8 mouse cellular contexts compared by ENCODE assay signal in the genomic region with DNA sequence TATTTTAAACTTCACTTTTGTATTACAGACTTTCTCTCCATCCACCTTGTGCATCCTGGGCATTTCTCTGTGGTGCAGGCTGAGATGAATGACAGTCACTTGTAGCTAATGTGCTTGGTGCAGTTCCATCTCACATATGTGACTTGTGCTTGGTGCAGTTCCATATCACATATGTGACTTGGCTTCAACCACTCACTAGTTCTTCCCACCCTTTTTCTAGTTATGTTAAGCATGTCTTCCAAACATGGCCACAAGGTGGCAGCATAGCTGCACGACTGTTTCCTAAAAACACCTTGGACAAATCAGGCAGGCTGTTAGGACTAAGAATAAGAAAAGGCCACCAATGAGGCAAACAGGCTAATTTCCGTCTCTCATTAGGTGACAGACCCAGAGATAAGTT. TPM values are rescaled to one million over a fixed set of nuclear protein-coding genes. Genes with fewer than 3 reads are reported as not detected.
A peak's percentile ranks its signal among the peaks of the same experiment; 100 is the strongest.
DNase-seq lines count a peak whose midpoint lies in the region; ATAC-seq and TF ChIP-seq lines count a peak whose summit lies in the region.
"Had no signal": no experiment of that assay in that cellular context is flagged by ENCODE, and none has a peak within 500 bp of the region (broad histone marks: within the 10 kb centered on the region; RNA-seq: fewer than 3 reads in every experiment).

No protein-coding gene starts in this region.

- H3K36me3 ChIP-seq in intestine, embryonic 15.5 days: no peaks in the 10 kb centered on the region
- H3K36me3 ChIP-seq in midbrain, embryonic 10.5 days: no peaks in the 10 kb centered on the region

- H3K4me3 ChIP-seq in cerebellum, adult 2 months (replicated peaks; ENCODE audit: insufficient read depth, low read depth, low read length): no peak overlapping the region
- H3K4me3 ChIP-seq in intestine, embryonic 15.5 days (replicated peaks): no peak overlapping the region
- H3K4me3 ChIP-seq in midbrain, embryonic 10.5 days: no peak overlapping the region
- H3K4me3 ChIP-seq: megakaryocyte, embryonic 14.5 days had no signal

- TF ChIP-seq POLR2A in cerebellum, adult 2 months (IDR thresholded peaks at IDR 0.05; ENCODE audit: borderline replicate concordance, insufficient read depth, low read length): no peak

- H3K4me1 ChIP-seq in cerebellum, adult 2 months (ENCODE audit: control insufficient read depth, insufficient read depth, low read length): no peaks in the 10 kb centered on the region
- no peaks in the 10 kb centered on the region for H3K4me1 ChIP-seq in intestine, embryonic 15.5 days (replicated peaks)
- no peaks in the 10 kb centered on the region for H3K4me1 ChIP-seq in midbrain, embryonic 10.5 days
- H3K4me1 ChIP-seq: megakaryocyte, embryonic 14.5 days had no signal

- no peak overlapping the region for H3K4me2 ChIP-seq in intestine, embryonic 15.5 days (replicated peaks)

- ATAC-seq in frontal cortex, adult (ENCODE audit: low TSS enrichment): peak; percentile 94
- peak; percentile 56; the same call in 1 of the 2 replicates for ATAC-seq in intestine, embryonic 15.5 days

- H3K27me3 ChIP-seq in cerebellum, adult 2 months (ENCODE audit: control insufficient read depth, insufficient read depth, low read length): no peaks in the 10 kb centered on the region
- no peaks in the 10 kb centered on the region for H3K27me3 ChIP-seq in intestine, embryonic 15.5 days (replicated peaks)
- H3K27me3 ChIP-seq in midbrain, embryonic 10.5 days (ENCODE audit: low read depth, poor library complexity, severe bottlenecking): no peaks in the 10 kb centered on the region

- peak; percentile 49 for DNase-seq in WW6 (ENCODE audit: low read depth, low spot score)
- DNase-seq in cerebellum, adult 2 months: peak; percentile 54 to 73
- DNase-seq in left cerebral cortex, adult 8-10 months (ENCODE audit: low spot score in 2 of 2): peak; percentile 36 to 75
- DNase-seq in midbrain, embryonic 10.5 days (ENCODE audit: low spot score): peak; percentile 81
- DNase-seq in right cerebral cortex, postnatal 4 days: peak; percentile 91

- no peak overlapping the region for H3K9ac ChIP-seq in intestine, embryonic 15.5 days

- H3K9me3 ChIP-seq in intestine, embryonic 15.5 days: no peaks in the 10 kb centered on the region
- no peaks in the 10 kb centered on the region for H3K9me3 ChIP-seq in midbrain, embryonic 10.5 days (replicated peaks)
- H3K9me3 ChIP-seq: megakaryocyte, embryonic 14.5 days had no signal

- peak; percentile 66; the same call in 1 of the 2 replicates for TF ChIP-seq CTCF in cerebellum, adult 2 months (IDR thresholded peaks at IDR 0.05; ENCODE audit: borderline replicate concordance, insufficient read depth, low read depth, low read length)

- H3K27ac ChIP-seq in cerebellum, adult 2 months (ENCODE audit: insufficient read depth, low read length): no peak overlapping the region
- H3K27ac ChIP-seq in intestine, embryonic 15.5 days: no peak overlapping the region
- no peak overlapping the region for H3K27ac ChIP-seq in midbrain, embryonic 10.5 days (replicated peaks)

- 4% methylated on average over 2 of the region's 2 CpGs for WGBS in cerebellum, adult 2 months
- WGBS in intestine, embryonic 15.5 days: 4% methylated on average over 2 of the region's 2 CpGs
- 8% methylated on average over 2 of the region's 2 CpGs for WGBS in midbrain, embryonic 10.5 days

RNA-seq across cellular contexts. Expression of a gene that starts 13.6 kb away (rescaled TPM):
- polyA plus RNA-seq in cerebellum, adult 2 months (2012; rRNA removed): 0.57 and 0.77 TPM in 2 replicates
- polyA plus RNA-seq in intestine, embryonic 15.5 days (2015; fragmentation: Nextera tagmentation; extraction: Ambion mirVana): 10.4 and 13.2 TPM in 2 replicates
- under 1 TPM in 2 of 4 experiments, not detected in 2; 0.17 to 0.18 TPM for total RNA-seq in left cerebral cortex, adult 8-10 months (2022)
- polyA plus RNA-seq in midbrain, embryonic 10.5 days (2016; fragmentation: Nextera tagmentation; extraction: Ambion mirVana): 0.10 and 0.15 TPM in 2 replicates

RNA-seq across cellular contexts. Expression of a gene that starts 14.7 kb away (rescaled TPM):
- polyA plus RNA-seq in cerebellum, adult 2 months (2012; rRNA removed): 3.5 and 3.7 TPM in 2 replicates
- polyA plus RNA-seq in intestine, embryonic 15.5 days (2015; fragmentation: Nextera tagmentation; extraction: Ambion mirVana): 25.3 and 27.4 TPM in 2 replicates
- total RNA-seq in left cerebral cortex, adult 8-10 months (2022): 10 to 100 TPM in 1 of 4 experiments, 1 to 10 TPM in 3; 3.5 to 10.8 (median 5.5) TPM
- 47.8 and 52.5 TPM in 2 replicates for polyA plus RNA-seq in midbrain, embryonic 10.5 days (2016; fragmentation: Nextera tagmentation; extraction: Ambion mirVana)

RNA-seq across cellular contexts. Expression of a gene that starts 40.4 kb away (rescaled TPM):
- polyA plus RNA-seq in cerebellum, adult 2 months (2012; rRNA removed): not detected in 2 replicates
- polyA plus RNA-seq in intestine, embryonic 15.5 days (2015; fragmentation: Nextera tagmentation; extraction: Ambion mirVana): not detected in 2 replicates
- not detected for total RNA-seq in left cerebral cortex, adult 8-10 months (2022)
- not detected in 2 replicates for polyA plus RNA-seq in midbrain, embryonic 10.5 days (2016; fragmentation: Nextera tagmentation; extraction: Ambion mirVana)
